Mouse (Mus musculus): ENCODE measurements around the gene Pomt1. TPM values are rescaled to one million over a fixed set of nuclear protein-coding genes. Genes with fewer than 3 reads are reported as not detected.

Gene Pomt1
- polyA plus RNA-seq, 1 experiment from 2014 or later: 15.4 TPM

DNA sequence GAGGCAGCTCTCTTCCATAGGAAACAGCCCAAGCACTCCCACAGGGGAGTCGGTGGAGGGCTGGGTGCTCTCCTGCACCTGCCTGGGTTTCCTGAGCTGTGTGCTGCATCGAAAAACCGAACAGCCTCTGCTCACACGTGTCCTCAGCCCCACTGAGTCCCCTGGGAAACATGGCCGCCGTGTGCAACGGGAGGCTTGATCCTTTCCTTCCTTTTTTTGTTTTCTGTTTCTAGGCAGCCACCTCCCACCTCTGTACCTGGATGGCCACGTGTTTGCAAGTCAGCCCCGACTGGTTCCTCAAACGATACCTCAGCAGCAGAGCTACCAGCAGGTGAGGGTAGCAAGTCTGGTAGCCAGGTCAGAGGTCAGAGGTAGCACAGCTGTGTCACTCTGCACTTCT, 14.3 kb upstream of the Pomt1 start:
- no peak overlapping the region for H3K27ac ChIP-seq
- no peak overlapping the region for H3K4me2 ChIP-seq
- DNase-seq: no peak
- no peaks in the 10 kb centered on the region for H3K9me3 ChIP-seq (replicated peaks)
- no peaks in the 10 kb centered on the region for H3K4me1 ChIP-seq (replicated peaks)
- no peak for ATAC-seq (ENCODE audit: low read depth)
- H3K4me3 ChIP-seq (replicated peaks): no peak overlapping the region
- H3K36me3 ChIP-seq: peaks cover 100% of the 10 kb centered on the region
- WGBS (ENCODE audit: insufficient replicate concordance): 81% methylated on average over 10 of the region's 10 CpGs
- H3K27me3 ChIP-seq: no peaks in the 10 kb centered on the region
- H3K9ac ChIP-seq: no peak overlapping the region

DNA sequence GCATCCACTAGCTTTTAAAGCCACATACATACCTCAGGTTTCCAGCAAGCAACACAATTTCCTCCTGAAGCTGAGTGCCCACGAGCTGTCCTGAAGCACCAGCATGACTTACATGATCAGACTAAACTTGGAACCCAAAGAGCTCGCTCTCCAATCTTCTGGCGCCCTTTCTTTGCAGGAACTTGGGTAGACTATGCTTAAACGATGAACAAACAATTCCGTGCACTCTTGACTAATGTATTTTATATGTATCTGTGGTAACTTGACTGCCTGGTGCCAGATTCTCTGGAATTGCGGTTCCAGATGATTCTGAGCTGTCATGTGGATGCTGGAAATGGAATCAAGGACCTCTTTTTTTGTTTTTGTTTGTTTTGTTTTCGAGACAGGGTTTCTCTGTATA, 957 bp upstream of the Pomt1 start:
- H3K4me1 ChIP-seq (replicated peaks): peaks cover 36% of the 10 kb centered on the region
- no peak for DNase-seq
- H3K9ac ChIP-seq: peak overlapping the region; percentile 77
- no peak for ATAC-seq (ENCODE audit: low read depth)
- H3K4me2 ChIP-seq: peak overlapping the region; percentile 90
- H3K27me3 ChIP-seq: no peaks in the 10 kb centered on the region
- peak overlapping the region; percentile 78 for H3K4me3 ChIP-seq (replicated peaks)
- peak overlapping the region; percentile 88 for H3K27ac ChIP-seq
- WGBS (ENCODE audit: insufficient replicate concordance): 22% methylated on average over 7 of the region's 7 CpGs
- peaks cover 57% of the 10 kb centered on the region for H3K36me3 ChIP-seq
- H3K9me3 ChIP-seq (replicated peaks): no peaks in the 10 kb centered on the region

DNA sequence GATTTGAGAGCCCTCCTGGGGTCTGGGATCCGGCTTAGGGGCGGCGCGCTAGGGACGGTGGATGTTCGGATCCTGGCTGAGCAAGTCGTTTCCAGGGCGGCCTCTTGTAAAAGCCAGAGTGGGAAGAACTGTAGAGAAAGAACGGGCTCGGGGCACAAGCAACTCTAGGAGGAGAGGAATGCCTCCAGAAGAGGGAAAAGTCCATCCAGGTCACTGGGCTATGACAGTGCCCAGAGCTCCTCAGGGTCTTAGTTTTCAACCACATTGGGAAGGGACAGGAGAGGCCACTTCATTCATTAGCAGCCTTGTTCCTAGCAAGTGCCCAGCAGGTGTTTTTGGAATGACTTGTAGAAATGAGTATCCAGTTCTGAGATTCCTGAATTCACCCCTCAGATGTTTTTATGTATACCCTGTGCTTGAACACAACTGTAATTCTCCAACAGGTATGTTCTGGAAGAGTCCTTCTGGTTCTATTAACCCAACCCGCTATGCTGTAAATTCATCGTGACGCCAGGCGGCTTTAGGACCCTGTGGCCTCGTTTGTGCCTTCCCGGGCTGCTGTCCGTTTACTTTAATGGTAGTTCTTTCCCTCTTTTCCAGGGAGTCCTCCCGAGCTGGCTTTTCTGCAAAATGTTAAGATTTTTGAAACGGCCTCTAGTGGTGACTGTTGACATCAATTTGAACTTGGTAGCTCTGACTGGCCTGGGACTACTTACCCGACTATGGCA, 534 bp downstream of the Pomt1 start:
- Histone ChIP-seq H3K4me3 (replicated peaks) (peak overlapping the region; percentile 78), H3K36me3 (peaks cover 55% of the 10 kb centered on the region), H3K9me3 (replicated peaks) (no peaks in the 10 kb centered on the region), H3K4me2 (peak overlapping the region; percentile 90), H3K4me1 (replicated peaks) (peaks cover 36% of the 10 kb centered on the region), H3K27ac (peak overlapping the region; percentile 80), H3K9ac (peak overlapping the region; percentile 77), H3K27me3 (no peaks in the 10 kb centered on the region)
- DNase-seq: peak; percentile 38
- ATAC-seq (ENCODE audit: low read depth): peak; percentile 43
- WGBS (ENCODE audit: insufficient replicate concordance): 0% methylated on average over 20 of the region's 20 CpGs

DNA sequence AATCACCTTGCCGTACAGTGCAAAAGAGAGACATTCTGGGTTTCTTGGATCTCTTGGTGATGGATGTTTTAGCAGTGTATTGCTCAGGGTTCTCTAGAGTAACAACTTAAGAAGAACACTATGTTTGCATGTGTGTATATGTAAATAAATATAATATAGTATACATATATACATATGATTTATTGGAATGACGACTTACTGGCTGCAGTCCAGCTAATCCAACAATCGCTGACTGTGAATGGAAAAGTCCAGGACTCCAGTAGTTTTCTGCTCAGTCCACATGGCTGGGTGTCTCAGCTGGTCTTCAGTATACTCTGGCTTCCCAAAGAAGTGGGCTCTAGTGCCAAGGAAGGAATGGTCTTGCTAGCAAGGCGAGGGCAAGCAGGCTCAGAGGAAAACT, 1.2 kb downstream of the Pomt1 start:
- Histone ChIP-seq H3K27me3 (no peaks in the 10 kb centered on the region), H3K4me2 (peak overlapping the region; percentile 90), H3K4me3 (replicated peaks) (peak overlapping the region; percentile 78), H3K36me3 (peaks cover 52% of the 10 kb centered on the region), H3K9ac (peak overlapping the region; percentile 77), H3K27ac (peak overlapping the region; percentile 80), H3K9me3 (replicated peaks) (no peaks in the 10 kb centered on the region), H3K4me1 (replicated peaks) (peaks cover 36% of the 10 kb centered on the region)
- ATAC-seq (ENCODE audit: low read depth) (no peak), DNase-seq (no peak)
- 37% methylated on average over 4 of the region's 4 CpGs for WGBS (ENCODE audit: insufficient replicate concordance)

DNA sequence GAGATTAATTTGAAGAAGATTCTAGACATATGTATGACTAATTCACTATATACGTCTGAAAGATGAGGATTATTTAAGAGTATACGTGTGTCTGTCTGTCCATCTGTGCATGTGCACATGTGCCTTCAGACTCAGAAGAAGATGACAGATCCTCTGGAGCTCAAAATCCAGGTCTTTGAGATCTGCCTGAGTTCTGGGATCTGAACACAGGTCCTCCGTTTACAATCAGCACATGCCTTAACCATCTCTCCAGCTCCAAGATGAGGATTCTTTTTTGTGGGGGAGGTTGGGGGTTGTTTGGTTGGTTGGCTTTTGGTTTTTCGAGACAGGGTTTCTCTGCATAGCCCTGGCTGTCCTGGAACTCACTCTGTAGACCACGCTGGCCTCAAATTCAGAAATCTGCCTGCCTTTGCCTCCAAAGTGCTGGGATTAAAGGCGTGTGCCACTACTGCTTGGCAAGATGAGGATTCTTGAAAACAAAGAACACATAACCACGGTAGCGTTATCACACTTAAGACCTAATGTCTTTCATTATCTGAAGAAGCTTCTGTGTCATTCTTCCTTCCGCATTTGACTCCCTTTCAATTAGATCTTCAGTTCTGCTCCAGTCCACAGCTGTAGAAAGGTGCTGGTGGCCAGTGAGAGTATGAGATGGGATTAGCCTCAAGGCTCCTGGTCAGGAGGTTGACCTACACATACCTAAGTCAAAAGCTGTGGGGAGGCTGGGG, 2.5 kb downstream of the Pomt1 start:
- peaks cover 49% of the 10 kb centered on the region for H3K36me3 ChIP-seq
- no peak for DNase-seq
- H3K4me3 ChIP-seq (replicated peaks): no peak overlapping the region
- no peak for ATAC-seq (ENCODE audit: low read depth)
- H3K9me3 ChIP-seq (replicated peaks): no peaks in the 10 kb centered on the region
- peaks cover 36% of the 10 kb centered on the region for H3K4me1 ChIP-seq (replicated peaks)
- H3K27me3 ChIP-seq: no peaks in the 10 kb centered on the region
- H3K4me2 ChIP-seq: no peak overlapping the region
- no peak overlapping the region; the same call in 1 of the 2 replicates for H3K9ac ChIP-seq
- H3K27ac ChIP-seq: no peak overlapping the region
- 67% methylated on average over 9 of the region's 9 CpGs for WGBS (ENCODE audit: insufficient replicate concordance)

DNA sequence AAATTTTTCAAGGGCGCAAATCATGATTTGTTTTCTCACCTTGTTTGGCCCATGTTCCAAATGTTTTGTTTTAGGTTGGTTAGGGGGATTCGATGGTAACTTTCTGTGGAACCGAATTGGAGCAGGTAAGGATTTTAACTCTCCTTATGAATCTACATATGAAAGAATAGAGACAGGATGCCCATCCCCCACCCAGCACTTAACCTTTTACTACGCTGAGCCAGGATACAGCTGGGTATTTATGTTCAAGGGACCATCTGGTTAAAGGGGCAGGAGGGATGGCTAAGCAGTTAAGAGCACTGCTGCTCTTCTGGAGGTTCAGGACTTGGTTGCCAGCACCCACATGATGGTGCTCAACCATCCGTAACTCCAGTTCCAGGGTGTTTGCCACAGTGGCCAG, 4.2 kb downstream of the Pomt1 start:
- Histone ChIP-seq H3K27me3 (no peaks in the 10 kb centered on the region), H3K36me3 (peaks cover 58% of the 10 kb centered on the region), H3K9ac (no peak overlapping the region), H3K9me3 (replicated peaks) (no peaks in the 10 kb centered on the region), H3K27ac (no peak overlapping the region), H3K4me1 (replicated peaks) (peaks cover 23% of the 10 kb centered on the region), H3K4me2 (no peak overlapping the region), H3K4me3 (replicated peaks) (no peak overlapping the region)
- WGBS (ENCODE audit: insufficient replicate concordance): 84% methylated on average over 5 of the region's 5 CpGs
- ATAC-seq (ENCODE audit: low read depth) (no peak), DNase-seq (no peak)

DNA sequence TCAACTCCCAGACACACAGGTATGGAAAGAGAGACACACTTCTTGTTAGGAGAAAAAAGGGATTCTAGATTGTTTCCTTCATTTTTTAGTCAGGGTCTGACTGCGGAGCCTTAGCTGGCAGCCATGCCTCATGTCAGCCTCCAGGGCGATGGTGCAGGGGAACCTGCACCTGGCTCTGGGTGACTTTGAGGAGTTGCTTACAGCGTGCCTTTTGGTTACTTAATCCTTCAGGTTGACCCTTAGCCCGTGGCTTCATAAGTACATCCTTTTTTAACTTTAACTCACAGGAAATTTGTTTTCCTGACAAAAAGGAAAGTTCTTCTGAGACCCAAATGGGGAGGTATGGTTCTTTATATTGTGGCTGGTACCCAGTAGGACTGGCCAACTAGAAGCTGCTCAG, 6.6 kb downstream of the Pomt1 start:
- Histone ChIP-seq H3K4me3 (replicated peaks) (no peak overlapping the region), H3K27me3 (no peaks in the 10 kb centered on the region), H3K9ac (no peak overlapping the region), H3K4me1 (replicated peaks) (peaks cover 7% of the 10 kb centered on the region), H3K36me3 (peaks cover 81% of the 10 kb centered on the region), H3K4me2 (no peak overlapping the region), H3K9me3 (replicated peaks) (no peaks in the 10 kb centered on the region), H3K27ac (no peak overlapping the region)
- 75% methylated on average over 4 of the region's 4 CpGs for WGBS (ENCODE audit: insufficient replicate concordance)
- ATAC-seq (ENCODE audit: low read depth) (no peak), DNase-seq (no peak)

DNA sequence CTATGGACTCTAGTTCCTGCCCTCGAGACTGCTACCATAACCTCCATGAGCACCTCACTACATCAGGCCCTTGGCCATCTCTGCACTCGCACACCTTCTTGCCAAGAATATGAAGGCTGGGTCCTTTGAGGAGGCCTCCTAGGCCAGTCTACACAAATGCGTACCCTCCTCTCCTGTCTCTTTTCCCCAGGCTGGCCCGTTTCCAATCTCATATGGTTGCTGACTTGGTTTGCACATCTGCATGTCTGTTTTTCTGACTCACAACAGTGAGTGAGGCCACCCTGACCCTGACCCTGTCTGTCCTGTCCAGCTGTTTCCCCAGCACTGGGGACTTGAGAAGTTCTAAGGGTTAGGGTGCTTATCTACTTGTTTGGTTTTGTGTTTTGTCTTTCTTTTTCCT, 10.4 kb downstream of the Pomt1 start:
- Histone ChIP-seq H3K9ac (no peak overlapping the region), H3K4me1 (replicated peaks) (no peaks in the 10 kb centered on the region), H3K36me3 (peaks cover 92% of the 10 kb centered on the region), H3K27ac (no peak overlapping the region), H3K27me3 (no peaks in the 10 kb centered on the region), H3K4me2 (no peak overlapping the region), H3K4me3 (replicated peaks) (no peak overlapping the region), H3K9me3 (replicated peaks) (no peaks in the 10 kb centered on the region)
- WGBS (ENCODE audit: insufficient replicate concordance): 68% methylated on average over 4 of the region's 4 CpGs
- ATAC-seq (ENCODE audit: low read depth) (no peak), DNase-seq (no peak)

DNA sequence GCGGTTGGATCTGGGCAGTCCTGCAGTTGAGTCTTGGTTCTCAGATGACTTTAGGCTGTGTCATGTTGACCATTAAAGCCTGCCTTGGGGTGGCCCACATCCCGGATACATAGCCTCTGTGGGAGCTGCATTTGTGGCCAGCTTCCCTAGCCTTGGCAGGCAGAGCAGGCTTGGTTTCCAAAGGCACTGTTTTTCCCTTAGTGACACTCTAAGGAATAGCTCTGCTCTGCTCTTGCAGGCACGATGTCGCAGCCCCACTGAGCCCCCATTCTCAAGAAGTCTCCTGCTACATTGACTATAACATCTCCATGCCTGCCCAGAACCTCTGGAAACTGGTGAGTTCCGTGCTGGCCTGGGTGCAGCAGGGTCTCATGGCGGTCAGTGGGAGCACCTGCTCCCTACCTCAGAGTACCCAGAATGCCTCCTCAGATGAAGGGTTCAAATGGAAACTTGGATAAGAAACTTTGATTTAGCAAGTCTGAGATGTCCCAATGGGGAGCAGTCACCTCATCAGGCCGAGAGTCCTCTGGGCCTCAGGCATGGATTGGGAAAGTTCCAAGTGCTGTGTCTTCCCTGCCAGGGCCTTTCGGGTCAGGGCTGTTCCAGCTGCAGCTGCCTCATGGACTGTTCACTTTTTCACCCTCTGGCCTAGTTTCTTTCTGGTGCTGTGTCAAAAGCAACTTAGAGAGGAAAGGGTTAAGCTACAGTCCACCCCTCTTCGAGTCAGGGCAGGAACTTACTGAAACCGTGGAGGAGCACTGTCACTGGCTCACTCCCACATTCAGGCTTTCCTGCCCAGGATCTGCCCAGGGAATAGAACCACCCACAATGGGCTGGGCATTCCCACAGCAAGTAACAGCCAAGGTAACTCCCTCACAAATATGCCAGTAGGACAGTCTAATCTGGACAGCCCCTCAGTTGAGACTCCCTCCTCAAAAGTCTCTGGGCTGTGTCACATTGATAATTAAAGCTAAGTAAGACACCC, 12.3 kb downstream of the Pomt1 start:
- Histone ChIP-seq H3K9ac (no peak overlapping the region), H3K27me3 (no peaks in the 10 kb centered on the region), H3K36me3 (peaks cover 98% of the 10 kb centered on the region), H3K4me2 (no peak overlapping the region), H3K9me3 (replicated peaks) (no peaks in the 10 kb centered on the region), H3K4me1 (replicated peaks) (no peaks in the 10 kb centered on the region), H3K4me3 (replicated peaks) (no peak overlapping the region), H3K27ac (no peak overlapping the region)
- WGBS (ENCODE audit: insufficient replicate concordance): 71% methylated on average over 10 of the region's 10 CpGs
- ATAC-seq (ENCODE audit: low read depth) (no peak), DNase-seq (no peak)

DNA sequence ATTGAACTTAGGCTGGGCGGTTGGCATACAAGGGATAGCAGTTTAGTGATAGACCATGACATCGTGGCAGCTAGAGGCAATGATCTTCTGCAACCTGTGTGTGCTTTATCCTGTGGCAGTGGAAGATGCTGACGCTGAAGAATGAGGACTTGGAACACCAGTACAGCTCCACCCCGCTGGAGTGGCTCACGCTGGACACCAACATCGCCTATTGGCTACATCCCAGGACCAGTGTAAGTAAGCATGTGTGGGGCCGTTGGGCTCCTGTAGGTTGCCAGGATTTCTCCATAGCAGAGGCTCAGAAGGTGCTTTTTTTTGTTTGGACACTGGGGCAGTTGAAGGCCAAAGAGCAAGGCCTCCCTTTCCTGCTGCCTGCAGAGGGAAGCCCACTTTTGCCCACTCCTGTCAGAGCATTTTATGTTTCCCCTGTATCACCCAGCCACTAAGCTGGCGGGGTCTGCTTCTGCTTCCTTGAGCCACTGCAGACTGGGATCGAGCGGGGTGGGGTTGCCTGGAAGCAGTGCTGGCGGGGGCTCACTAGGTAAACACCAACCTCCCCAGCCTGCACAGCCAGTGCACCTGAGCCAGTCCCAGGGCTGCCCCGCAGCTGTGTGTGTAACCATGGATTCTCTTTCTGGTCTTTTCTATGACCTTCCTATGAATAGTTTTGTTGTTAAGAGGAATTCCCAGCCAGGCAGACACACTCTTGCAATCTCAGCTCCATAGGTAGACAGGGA, 15.6 kb downstream of the Pomt1 start:
- H3K9ac ChIP-seq: no peak overlapping the region
- 80% methylated on average over 12 of the region's 12 CpGs for WGBS (ENCODE audit: insufficient replicate concordance)
- no peaks in the 10 kb centered on the region for H3K4me1 ChIP-seq (replicated peaks)
- H3K27me3 ChIP-seq: no peaks in the 10 kb centered on the region
- peaks cover 92% of the 10 kb centered on the region for H3K36me3 ChIP-seq
- H3K9me3 ChIP-seq (replicated peaks): no peaks in the 10 kb centered on the region
- no peak for DNase-seq
- ATAC-seq (ENCODE audit: low read depth): no peak
- no peak overlapping the region for H3K4me2 ChIP-seq
- H3K4me3 ChIP-seq (replicated peaks): no peak overlapping the region
- no peak overlapping the region for H3K27ac ChIP-seq
